Mouse (Mus musculus) spleen, adult 2 months (tissue): ENCODE measurements at regions not wholly inside any gene's neighbourhood (a gene's known extent, or its start where the extent isn't known, plus 50 kb on each side); places are given as distances from the start of the nearest gene placed in this dataset.

ENCODE experiments used
- DNase-seq, 2 experiments: peaks; one replicate each; pipeline versions ENCODE4 v3.0.0 to v3.0.0-alpha.2; 2012 to 2021; ENCODE audit warnings: low spot score in 2 of 2, low read depth in 1 of 2
- H3K27ac ChIP-seq: fragments of 200-500 bp; 2 replicates; pipeline ENCODE4 v1.5.1; 2012; ENCODE audit warnings: low read length, inconsistent platforms; ENCODE audit not compliant: insufficient read depth
- H3K27me3 ChIP-seq: fragments of 200-500 bp; 2 replicates; pipeline ENCODE4 v1.6.1; 2012; ENCODE audit warnings: mild to moderate bottlenecking, moderate library complexity, low read length, inconsistent platforms; ENCODE audit not compliant: control insufficient read depth, insufficient read depth
- H3K36me3 ChIP-seq: fragments of 200-500 bp; 2 replicates; pipeline ENCODE4 v1.6.1; 2012; ENCODE audit warnings: mild to moderate bottlenecking, low read length, inconsistent platforms; ENCODE audit not compliant: control insufficient read depth, insufficient read depth
- H3K4me1 ChIP-seq: fragments of 200-500 bp; 2 replicates; pipeline ENCODE4 v1.6.1; 2011; ENCODE audit warnings: inconsistent platforms; ENCODE audit not compliant: control insufficient read depth, insufficient read depth, insufficient read length
- H3K4me3 ChIP-seq: fragments of 200-500 bp; 2 replicates; pipeline ENCODE4 v1.5.1; 2011; ENCODE audit warnings: mild to moderate bottlenecking, inconsistent platforms; ENCODE audit not compliant: insufficient read depth, insufficient read length; ENCODE audit errors: extremely low read depth
- CTCF ChIP-seq: fragments of 200-500 bp; IDR thresholded peaks from 2 replicates; pipeline ENCODE4 v1.5.1; 2011; ENCODE audit warnings: mild to moderate bottlenecking, inconsistent platforms; ENCODE audit not compliant: insufficient read depth, insufficient read length, insufficient replicate concordance; ENCODE audit errors: extremely low read depth
- POLR2A ChIP-seq: fragments of 200-500 bp; IDR thresholded peaks from 2 replicates; pipeline ENCODE4 v1.6.1; 2011; ENCODE audit warnings: low read depth, low read length, inconsistent platforms
- WGBS: fragments of 180-500 bp; shearing (Covaris S2); methylation state at CpG from one replicate; pipeline ENCODE4 v1.1.7; 2018; 5-methylcytosine and 5-hydroxymethylcytosine counted together

DNA sequence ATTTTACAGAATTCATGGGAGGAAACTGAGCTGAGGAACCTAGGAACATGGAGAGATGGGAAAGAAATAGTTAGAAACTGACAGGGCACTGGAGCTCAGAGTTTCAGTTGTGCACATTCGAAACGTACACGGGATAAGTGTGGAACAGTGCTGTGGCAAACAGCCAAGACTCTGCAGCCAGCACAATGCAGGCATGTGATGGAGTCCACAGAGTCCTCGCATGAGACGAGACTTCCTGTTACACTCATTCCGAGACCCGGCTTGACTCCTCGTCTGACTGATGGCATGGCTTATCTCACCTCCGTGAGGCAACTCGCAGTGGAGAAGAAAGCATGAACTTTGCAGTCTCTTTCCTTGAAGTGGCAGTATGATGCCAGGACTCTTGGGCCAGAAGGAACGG lies 617.0 kb upstream of the 3110018I06Rik start:
- 76% methylated on average over 11 of the region's 11 CpGs for WGBS
- Histone ChIP-seq H3K4me1 (no peaks in the 10 kb centered on the region), H3K36me3 (no peaks in the 10 kb centered on the region), H3K27me3 (no peaks in the 10 kb centered on the region), H3K4me3 (no peak overlapping the region), H3K27ac (no peak overlapping the region)
- DNase-seq: no peak
- TF ChIP-seq POLR2A: no peak
- TF ChIP-seq CTCF: no peak

DNA sequence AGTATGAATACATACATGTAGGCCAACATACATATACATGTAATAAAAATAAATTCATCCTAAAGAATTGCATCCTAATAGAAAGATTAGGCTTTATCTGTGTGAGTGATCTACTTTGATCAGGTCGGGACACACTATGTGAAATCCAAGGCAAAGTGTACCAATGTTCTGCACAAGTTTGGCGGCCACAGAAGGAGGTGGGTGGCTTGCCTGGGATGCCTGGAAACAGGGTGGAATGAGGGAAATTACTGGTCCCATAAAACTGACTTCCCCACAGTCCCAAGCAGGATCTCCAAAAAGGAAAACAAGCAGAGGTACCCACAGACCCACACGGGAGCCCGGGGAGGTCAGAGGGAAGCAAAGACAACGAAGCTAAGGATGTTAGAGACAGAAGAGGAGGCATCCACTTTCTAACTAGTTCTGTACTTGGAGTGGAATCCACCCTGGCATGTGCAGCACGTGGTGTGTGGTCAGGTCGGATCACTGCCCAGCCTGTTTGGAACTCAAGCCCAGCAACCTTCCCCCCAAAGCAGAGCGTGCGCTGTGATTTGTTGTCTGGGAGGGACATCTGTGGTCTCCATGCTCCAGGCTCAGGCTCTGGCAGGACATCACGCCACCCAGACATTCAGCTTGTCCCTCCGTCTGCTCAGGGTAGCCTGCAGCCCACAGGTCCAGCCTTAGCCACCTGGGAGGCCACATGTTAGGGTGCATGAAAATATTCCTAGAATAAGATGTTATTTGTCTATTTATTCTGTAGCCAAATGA lies 615.3 kb upstream of the 3110018I06Rik start:
- H3K4me3 ChIP-seq: no peak overlapping the region
- no peak for TF ChIP-seq POLR2A
- no peak for TF ChIP-seq CTCF
- no peaks in the 10 kb centered on the region for H3K36me3 ChIP-seq
- H3K27ac ChIP-seq: no peak overlapping the region
- 82% methylated on average over 11 of the region's 11 CpGs for WGBS
- no peaks in the 10 kb centered on the region for H3K27me3 ChIP-seq
- DNase-seq: no peak
- H3K4me1 ChIP-seq: no peaks in the 10 kb centered on the region

DNA sequence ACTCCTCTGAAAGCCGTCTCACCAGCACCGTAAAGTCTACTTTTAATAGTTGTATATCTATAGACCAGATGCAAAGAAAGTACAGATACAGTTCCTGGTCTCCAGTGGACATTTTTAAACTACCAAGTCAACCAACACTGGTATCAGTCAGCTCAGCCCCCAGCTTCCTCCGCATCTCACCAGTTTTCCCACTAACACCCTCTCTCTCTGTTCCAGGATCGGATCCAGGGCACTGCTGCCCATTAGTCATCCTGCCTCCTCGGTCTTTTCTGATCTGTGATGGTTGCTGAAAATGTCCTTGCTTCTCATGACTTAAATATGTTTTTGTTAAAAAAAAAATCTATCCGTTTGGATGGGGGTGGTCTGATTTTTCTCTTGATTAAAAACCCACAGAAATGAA lies 598.1 kb upstream of the 3110018I06Rik start:
- Histone ChIP-seq H3K27me3 (no peaks in the 10 kb centered on the region), H3K4me1 (no peaks in the 10 kb centered on the region), H3K4me3 (no peak overlapping the region), H3K36me3 (no peaks in the 10 kb centered on the region), H3K27ac (no peak overlapping the region)
- DNase-seq: no peak
- TF ChIP-seq CTCF: no peak
- no peak for TF ChIP-seq POLR2A
- 87% methylated on average over 6 of the region's 6 CpGs for WGBS

DNA sequence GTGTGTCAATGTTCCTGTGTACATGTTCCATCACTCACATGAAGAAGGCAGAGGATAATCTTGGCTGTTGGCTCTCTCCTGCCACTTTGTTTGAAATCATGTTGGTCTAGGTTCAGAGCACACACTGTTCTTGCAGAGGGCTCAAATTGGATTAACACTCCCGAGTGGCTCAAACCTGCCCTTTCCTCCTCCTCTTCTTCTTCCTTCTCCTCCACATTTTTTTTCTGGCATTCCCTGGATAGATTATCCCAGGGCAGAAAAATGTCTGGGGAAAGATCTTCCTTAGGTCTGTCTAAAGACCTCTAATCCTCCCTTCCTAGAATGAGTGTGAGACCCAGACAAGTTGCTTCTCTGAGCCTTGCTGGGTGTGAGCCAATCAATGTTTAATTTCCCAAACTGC lies 594.4 kb upstream of the 3110018I06Rik start:
- Histone ChIP-seq H3K36me3 (no peaks in the 10 kb centered on the region), H3K27me3 (no peaks in the 10 kb centered on the region), H3K27ac (no peak overlapping the region), H3K4me1 (no peaks in the 10 kb centered on the region), H3K4me3 (no peak overlapping the region)
- TF ChIP-seq CTCF (no peak), POLR2A (no peak)
- 74% methylated on average over 1 of the region's 1 CpGs for WGBS
- DNase-seq: no peak

DNA sequence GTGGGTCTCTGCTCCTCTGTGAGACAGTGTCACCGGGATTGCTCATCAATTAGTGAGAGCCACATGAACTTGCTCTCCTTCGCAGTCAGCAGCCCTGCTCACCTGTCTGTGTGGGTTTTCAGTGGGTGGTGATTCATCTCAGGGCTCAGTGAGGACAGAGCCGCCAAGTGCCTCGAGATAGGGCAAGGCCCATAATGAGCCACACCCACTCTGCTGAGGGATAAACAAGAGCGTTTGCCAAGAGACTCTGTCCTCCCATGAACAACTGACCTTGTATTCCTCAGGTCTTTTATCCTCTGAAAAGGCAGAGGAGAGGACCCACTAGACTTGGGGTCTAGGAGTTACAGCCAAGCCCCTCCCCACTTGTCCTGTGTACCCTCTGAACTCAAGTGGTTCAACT lies 584.2 kb upstream of the 3110018I06Rik start:
- Histone ChIP-seq H3K27me3 (no peaks in the 10 kb centered on the region), H3K4me1 (no peaks in the 10 kb centered on the region), H3K4me3 (no peak overlapping the region), H3K27ac (no peak overlapping the region), H3K36me3 (no peaks in the 10 kb centered on the region)
- DNase-seq: no peak
- WGBS: 74% methylated on average over 5 of the region's 5 CpGs
- TF ChIP-seq POLR2A: no peak
- TF ChIP-seq CTCF: no peak

DNA sequence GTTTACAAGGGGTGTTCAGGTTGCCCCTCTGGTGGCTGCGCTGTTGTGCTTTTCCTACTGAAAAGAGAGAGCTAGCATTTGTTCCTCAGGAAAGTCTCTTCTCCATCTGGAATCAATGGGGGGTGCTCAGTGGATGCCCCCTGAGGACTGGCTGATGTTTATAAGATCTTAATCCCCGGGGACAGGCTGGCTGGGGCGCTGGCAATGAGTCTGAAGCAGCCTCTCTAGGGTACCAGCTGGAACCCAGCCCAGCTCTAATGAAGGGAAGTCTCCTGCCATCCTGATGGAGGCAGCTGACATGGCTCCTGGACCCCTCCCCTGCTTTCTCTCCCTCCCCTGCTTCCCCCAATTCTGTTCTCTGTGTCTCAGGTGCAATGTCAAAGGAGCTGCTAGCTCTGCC lies 575.6 kb upstream of the 3110018I06Rik start:
- WGBS: 65% methylated on average over 3 of the region's 3 CpGs
- TF ChIP-seq CTCF: no peak
- TF ChIP-seq POLR2A: no peak
- no peaks in the 10 kb centered on the region for H3K27me3 ChIP-seq

DNA sequence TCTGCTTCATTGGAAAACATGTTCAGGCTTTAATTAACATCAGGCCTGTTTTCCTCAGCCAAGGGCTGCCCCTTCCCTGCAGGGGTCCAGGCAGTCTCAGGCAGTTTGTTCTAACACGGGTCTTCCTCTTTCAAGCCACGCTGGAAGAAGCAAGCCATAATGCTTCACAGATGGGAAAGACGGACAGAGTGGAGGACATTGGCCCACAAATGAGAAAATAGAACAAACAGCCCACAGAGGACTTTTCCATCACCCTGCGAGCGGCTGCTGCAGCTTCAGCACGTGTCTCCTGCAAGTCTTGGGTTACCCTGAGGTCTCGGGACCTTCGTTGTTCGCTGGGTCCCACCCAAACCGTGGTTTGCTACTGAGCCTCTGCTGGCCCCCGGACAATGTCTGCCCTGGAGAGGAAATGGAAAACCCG lies 565.9 kb upstream of the 3110018I06Rik start:
- no peak for DNase-seq
- Histone ChIP-seq H3K27me3 (no peaks in the 10 kb centered on the region), H3K4me3 (no peak overlapping the region), H3K36me3 (no peaks in the 10 kb centered on the region), H3K4me1 (no peaks in the 10 kb centered on the region), H3K27ac (no peak overlapping the region)
- 78% methylated on average over 12 of the region's 12 CpGs for WGBS
- TF ChIP-seq CTCF: no peak
- no peak for TF ChIP-seq POLR2A

More for the DNA sequence above, 575.6 kb upstream of the 3110018I06Rik start:
- no peak overlapping the region for H3K4me3 ChIP-seq
- DNase-seq: no peak
- H3K36me3 ChIP-seq: no peaks in the 10 kb centered on the region
- H3K27ac ChIP-seq: no peak overlapping the region
- no peaks in the 10 kb centered on the region for H3K4me1 ChIP-seq
